Mouse (Mus musculus) liver, embryonic 11.5 days (tissue): Measurements from ENCODE around the gene Ccdc43. TPM values are rescaled to one million over a fixed set of nuclear protein-coding genes. Genes with fewer than 3 reads are reported as not detected.
"Not testable (repeated sequence)": the region's sequence is repeated elsewhere in the genome, so short reads cannot be mapped to it uniquely, and the experiment has no call there.

Experiments
- ATAC-seq: fragments of 200-750 bp; cut with Nextera tagmentation; replicated peaks from 2 replicates; pipeline ENCODE4 v1.8.0; 2017; ENCODE audit warnings: moderate number of reproducible peaks, mild to moderate bottlenecking, moderate TSS enrichment, moderate library complexity; ENCODE audit not compliant: low FRiP score
- DNase-seq: peaks from one replicate; pipeline ENCODE4 v3.0.0-alpha.2; 2017; ENCODE audit warnings: low spot score
- H3K27ac ChIP-seq: fragments of 300-500 bp; sonication (generic); 2 replicates; pipeline ENCODE4 v1.5.1; 2014; ENCODE audit warnings: mild to moderate bottlenecking, low read depth, low read length, control low read depth
- H3K27me3 ChIP-seq: fragments of 300-500 bp; sonication (generic); replicated peaks from 2 replicates; pipeline ENCODE4 v1.6.1; 2014; ENCODE audit warnings: low read length, mixed read lengths; ENCODE audit not compliant: control insufficient read depth, insufficient read depth
- H3K36me3 ChIP-seq: fragments of 300-500 bp; sonication (generic); 2 replicates; pipeline ENCODE4 v1.6.1; 2014; ENCODE audit warnings: mild to moderate bottlenecking, low read length, moderate library complexity, mixed read lengths; ENCODE audit not compliant: control insufficient read depth, insufficient read depth
- H3K4me1 ChIP-seq: fragments of 300-500 bp; sonication (generic); replicated peaks from 2 replicates; pipeline ENCODE4 v1.6.1; 2014; ENCODE audit warnings: low read length, mixed read lengths; ENCODE audit not compliant: control insufficient read depth, insufficient read depth
- H3K4me2 ChIP-seq: fragments of 300-500 bp; sonication (generic); 2 replicates; pipeline ENCODE4 v1.6.1; 2014; ENCODE audit warnings: mild to moderate bottlenecking, control low read depth, moderate library complexity
- H3K4me3 ChIP-seq: fragments of 300-500 bp; sonication (generic); 2 replicates; pipeline ENCODE4 v1.5.1; 2014; ENCODE audit warnings: low read depth, low read length, control low read depth
- H3K9ac ChIP-seq: fragments of 300-500 bp; sonication (generic); 2 replicates; pipeline ENCODE4 v1.6.1; 2014; ENCODE audit warnings: low read depth, low read length, control low read depth
- H3K9me3 ChIP-seq: fragments of 300-500 bp; sonication (generic); 2 replicates; pipeline ENCODE4 v1.6.1; 2016; ENCODE audit warnings: low read length, inconsistent platforms, mixed read lengths; ENCODE audit not compliant: control insufficient read depth
- WGBS: fragments of 180-500 bp; shearing (Covaris S2); extraction: QIAGEN DNeasy Blood & Tissue Kit; methylation state at CpG from one replicate; pipeline ENCODE4 v1.1.7; 2014; 5-methylcytosine and 5-hydroxymethylcytosine counted together
- polyA plus RNA-seq: library from polyadenylated mRNA; unstranded; fragments of >200 nt; fragmentation: Nextera tagmentation; extraction: Ambion mirVana; gene quantifications from 2 replicates; pipeline ENCODE4 v1.2.1, GENCODE M21; 2014

Ccdc43 gene
- polyA plus RNA-seq, 1 experiment from 2014 or later, result 39.9 TPM

DNA sequence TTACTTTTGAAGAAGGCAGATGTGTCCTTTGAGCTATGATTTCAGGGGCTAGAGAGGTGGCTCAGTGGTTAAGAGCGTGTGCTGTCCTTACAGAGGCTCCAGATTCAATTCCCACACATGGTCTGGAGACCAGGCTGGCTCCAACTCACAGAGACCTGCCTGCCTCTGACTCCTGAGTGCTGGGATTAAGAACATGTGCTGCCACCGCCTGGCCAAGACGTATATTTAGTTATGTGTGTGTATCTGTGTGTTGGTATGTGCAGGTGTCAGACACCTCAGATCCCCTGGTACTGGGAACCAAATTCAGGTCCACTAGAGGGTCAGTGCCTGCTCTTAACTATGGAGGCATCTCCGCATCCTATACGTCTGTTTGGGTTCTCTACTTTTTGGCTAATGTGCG is 37.4 kb upstream of the Ccdc43 start:
- Histone ChIP-seq H3K4me1 (peaks cover 6% of the 10 kb centered on the region), H3K4me3 (no peak overlapping the region), H3K9ac (no peak overlapping the region), H3K27me3 (peaks cover 10% of the 10 kb centered on the region), H3K4me2 (no peak overlapping the region), H3K27ac (no peak overlapping the region), H3K9me3 (no peaks in the 10 kb centered on the region), H3K36me3 (no peaks in the 10 kb centered on the region)
- ATAC-seq, result no peak
- no peak for DNase-seq
- WGBS, result 86% methylated on average over 6 of the region's 6 CpGs

GRCm38 (mm10) chr11:102733146-102733545 is 35.6 kb upstream of the Ccdc43 start:
- DNase-seq, result no peak
- Histone ChIP-seq H3K4me1 (no peaks in the 10 kb centered on the region), H3K4me3 (no peak overlapping the region), H3K9me3 (no peaks in the 10 kb centered on the region), H3K4me2 (no peak overlapping the region), H3K9ac (no peak overlapping the region), H3K27me3 (peaks cover 3% of the 10 kb centered on the region), H3K36me3 (no peaks in the 10 kb centered on the region), H3K27ac (no peak overlapping the region)
- no peak for ATAC-seq
- WGBS, result 76% methylated on average over 5 of the region's 5 CpGs

- Histone ChIP-seq H3K9me3 (no peaks in the 10 kb centered on the region), H3K4me2 (no peak overlapping the region), H3K27me3 (no peaks in the 10 kb centered on the region), H3K9ac (no peak overlapping the region), H3K4me1 (no peaks in the 10 kb centered on the region), H3K36me3 (no peaks in the 10 kb centered on the region), H3K27ac (no peak overlapping the region), H3K4me3 (no peak overlapping the region)
- DNase-seq (no peak), ATAC-seq (no peak)
- WGBS, result 63% methylated on average over 6 of the region's 6 CpGs
Observed at GRCm38 (mm10) chr11:102731366-102731765, 33.8 kb upstream of the Ccdc43 start.

DNA sequence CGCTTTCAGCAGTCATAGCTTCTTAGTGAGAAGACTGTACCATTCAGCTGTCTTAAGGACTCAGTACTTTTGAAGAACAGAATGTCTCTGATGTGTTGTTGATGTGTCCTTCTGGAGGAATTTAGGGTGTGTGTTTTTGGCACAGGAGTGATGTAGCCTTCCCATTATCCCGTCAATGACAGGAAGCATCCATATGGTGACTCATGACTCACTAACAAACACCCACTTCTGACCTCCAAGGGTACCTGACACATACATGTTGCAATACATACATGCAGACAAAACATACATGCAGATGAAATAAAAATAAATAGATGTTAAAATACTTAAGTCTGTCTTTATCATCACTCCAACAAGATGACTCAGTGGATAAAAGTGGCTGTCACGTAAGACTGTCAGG is 32.3 kb upstream of the Ccdc43 start:
- Histone ChIP-seq H3K27ac (no peak overlapping the region), H3K4me3 (no peak overlapping the region), H3K27me3 (no peaks in the 10 kb centered on the region), H3K9me3 (no peaks in the 10 kb centered on the region), H3K36me3 (no peaks in the 10 kb centered on the region), H3K4me1 (no peaks in the 10 kb centered on the region), H3K9ac (no peak overlapping the region), H3K4me2 (no peak overlapping the region)
- WGBS, result 84% methylated on average over 3 of the region's 3 CpGs
- ATAC-seq (no peak), DNase-seq (no peak)

DNA sequence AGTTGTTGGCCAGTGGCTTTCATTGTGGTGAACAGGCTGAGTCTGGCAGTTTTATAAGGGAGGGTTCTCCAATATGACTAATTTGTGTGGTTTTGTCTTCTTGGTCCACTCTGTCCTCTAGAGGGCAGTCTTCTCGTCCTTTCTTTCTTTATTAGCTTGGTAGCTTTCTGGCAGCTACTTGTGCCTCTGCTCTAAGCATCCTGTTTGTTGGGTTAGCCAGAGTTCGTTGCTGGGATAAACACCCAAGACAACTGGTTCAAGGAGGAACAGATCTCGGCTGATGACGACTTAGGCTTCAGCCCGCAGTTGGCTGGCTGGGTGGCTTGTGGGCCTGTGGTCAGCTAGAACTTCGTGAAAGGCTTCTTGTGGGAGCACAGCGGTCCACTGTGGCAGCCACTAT is 31.0 kb upstream of the Ccdc43 start:
- Histone ChIP-seq H3K4me3 (no peak overlapping the region), H3K9ac (no peak overlapping the region), H3K4me1 (no peaks in the 10 kb centered on the region), H3K27me3 (no peaks in the 10 kb centered on the region), H3K4me2 (no peak overlapping the region), H3K27ac (no peak overlapping the region), H3K9me3 (no peaks in the 10 kb centered on the region), H3K36me3 (no peaks in the 10 kb centered on the region)
- no peak for ATAC-seq
- no peak for DNase-seq
- WGBS, result 37% methylated on average over 7 of the region's 7 CpGs

GRCm38 (mm10) chr11:102725574-102725973 is 28.0 kb upstream of the Ccdc43 start:
- 32% methylated on average over 3 of the region's 3 CpGs for WGBS
- Histone ChIP-seq H3K9ac (no peak overlapping the region), H3K4me3 (no peak overlapping the region), H3K36me3 (no peaks in the 10 kb centered on the region), H3K27ac (no peak overlapping the region), H3K4me2 (no peak overlapping the region), H3K27me3 (no peaks in the 10 kb centered on the region), H3K9me3 (no peaks in the 10 kb centered on the region), H3K4me1 (no peaks in the 10 kb centered on the region)
- DNase-seq (no peak), ATAC-seq (no peak)

DNA sequence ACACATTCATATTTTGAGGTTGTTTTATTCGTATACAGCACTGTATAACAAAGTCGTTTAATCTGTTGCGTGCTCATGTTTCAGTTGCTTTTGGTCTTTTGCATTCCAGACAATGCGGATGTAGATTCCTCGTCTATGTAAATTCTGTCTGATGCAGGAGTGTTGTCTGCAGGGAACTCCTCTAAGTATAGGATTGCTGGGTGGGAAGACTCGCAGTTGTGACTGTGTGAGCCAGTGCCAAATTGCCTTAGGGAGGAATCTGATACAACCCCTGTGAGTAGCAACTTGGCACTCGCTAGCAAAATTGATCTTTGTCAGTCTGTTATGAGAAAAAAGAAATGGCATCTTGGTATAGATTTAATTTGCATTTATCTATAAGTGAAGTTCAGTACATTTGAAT is 18.6 kb upstream of the Ccdc43 start:
- no peak for ATAC-seq
- no peak overlapping the region for H3K4me2 ChIP-seq
- H3K4me3 ChIP-seq, result no peak overlapping the region
- H3K9me3 ChIP-seq, result no peaks in the 10 kb centered on the region
- H3K9ac ChIP-seq, result no peak overlapping the region
- 73% methylated on average over 7 of the region's 7 CpGs for WGBS
- H3K27me3 ChIP-seq, result no peaks in the 10 kb centered on the region
- no peaks in the 10 kb centered on the region for H3K4me1 ChIP-seq
- no peak overlapping the region for H3K27ac ChIP-seq
- no peaks in the 10 kb centered on the region for H3K36me3 ChIP-seq
- DNase-seq, result no peak

DNA sequence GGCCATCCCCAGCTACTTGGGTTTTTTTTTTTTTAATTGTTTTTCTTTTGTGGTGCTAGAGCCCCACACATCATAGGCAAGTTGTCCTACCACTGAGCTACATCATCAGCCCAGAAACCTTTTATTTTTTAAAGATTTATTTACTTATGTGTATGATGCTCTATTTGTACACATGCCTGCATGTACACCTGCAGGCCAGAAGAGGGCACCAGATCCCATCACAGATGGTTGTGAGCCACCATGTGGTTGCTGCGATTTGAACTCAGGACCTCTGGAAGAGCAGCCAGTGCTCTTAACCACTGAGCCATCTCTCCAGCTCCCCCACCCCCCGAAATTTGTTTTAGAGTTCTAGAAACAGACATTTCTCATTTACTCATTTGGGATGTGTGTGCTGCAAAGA is 17.0 kb upstream of the Ccdc43 start:
- H3K4me3 ChIP-seq, DNase-seq, H3K4me1 ChIP-seq, H3K4me2 ChIP-seq, H3K36me3 ChIP-seq, ATAC-seq, H3K27ac ChIP-seq, H3K27me3 ChIP-seq, H3K9ac ChIP-seq, H3K9me3 ChIP-seq: not testable (repeated sequence)
- WGBS, result 74% methylated on average over 2 of the region's 2 CpGs

GRCm38 (mm10) chr11:102712411-102712810 is 14.8 kb upstream of the Ccdc43 start:
- DNase-seq (no peak), ATAC-seq (no peak)
- no peaks in the 10 kb centered on the region for H3K27me3 ChIP-seq
- no peak overlapping the region for H3K4me2 ChIP-seq
- no peaks in the 10 kb centered on the region for H3K9me3 ChIP-seq
- no peaks in the 10 kb centered on the region for H3K36me3 ChIP-seq
- WGBS, result 84% methylated on average over 4 of the region's 4 CpGs
- H3K4me1 ChIP-seq, result no peaks in the 10 kb centered on the region
- H3K4me3 ChIP-seq, result no peak overlapping the region
- H3K9ac ChIP-seq, result no peak overlapping the region
- no peak overlapping the region for H3K27ac ChIP-seq
